Mouse (Mus musculus): ENCODE data around the gene Vmn2r3. TPM values are rescaled to one million over a fixed set of nuclear protein-coding genes. Genes with fewer than 3 reads are reported as not detected.

Gene Vmn2r3
- polyA plus RNA-seq, 1 experiment from 2014 or later: not detected

Other genes with a start within 250 kb of the Vmn2r3 start
- gene Vmn2r1, start 208.2 kb downstream of the Vmn2r3 start, polyA plus RNA-seq (2016; fragmentation: Nextera tagmentation; extraction: Ambion mirVana): 0.10 and 0.15 TPM in 2 replicates
- gene Vmn2r2, start 147.8 kb downstream of the Vmn2r3 start, polyA plus RNA-seq (2016; fragmentation: Nextera tagmentation; extraction: Ambion mirVana): 0.04 TPM in 1 of 2 replicates, not detected in the other
- not detected in 2 replicates for gene Vmn2r4, start 125.7 kb upstream of the Vmn2r3 start, polyA plus RNA-seq (2016; fragmentation: Nextera tagmentation; extraction: Ambion mirVana)
- not detected in 2 replicates for gene Vmn2r5, start 220.1 kb upstream of the Vmn2r3 start, polyA plus RNA-seq (2016; fragmentation: Nextera tagmentation; extraction: Ambion mirVana)